Mouse (Mus musculus): ENCODE measurements around the gene F2r.

GRCm38 (mm10) chr13:95553885-95554492 is 64.3 kb downstream of the F2r start:
- TF ChIP-seq CTCF (IDR thresholded peaks at IDR 0.05) (no peak), EP300 (IDR thresholded peaks at IDR 0.05) (no peak)

All from lung, postnatal 0 days (tissue).